Mouse (Mus musculus): ENCODE data around the gene Tgds. TPM values are rescaled to one million over a fixed set of nuclear protein-coding genes. Genes with fewer than 3 reads are reported as not detected.

Gene Tgds
- 4.3 and 7.4 TPM in 2 replicates for total RNA-seq (2014; rRNA removed)
- 7.3 and 9.0 TPM in 2 replicates for polyA plus RNA-seq (2015; fragmentation: Nextera tagmentation; extraction: Ambion mirVana)

- DNase-seq (ENCODE audit: low spot score) (peak; percentile 100), ATAC-seq (ENCODE audit: low FRiP score) (peak; percentile 83)
- H3K9me3 ChIP-seq (ENCODE audit: low read length): no peaks in the 10 kb centered on the region
- H3K27me3 ChIP-seq (ENCODE audit: insufficient read depth, low read length): no peaks in the 10 kb centered on the region
- H3K27ac ChIP-seq (ENCODE audit: low read depth, low read length): peak within 1 kb of the TSS; percentile 44; the same call in 1 of the 2 replicates
- no peak for TF ChIP-seq CTCF (IDR thresholded peaks at IDR 0.05)
- WGBS: under 1% methylated on average over 28 of the region's 28 CpGs
- peak within 1 kb of the TSS; percentile 68 for H3K9ac ChIP-seq (replicated peaks; ENCODE audit: low read length, poor library complexity, severe bottlenecking)
- H3K4me1 ChIP-seq (ENCODE audit: insufficient read depth, low read length): peaks cover 5% of the 10 kb centered on the region; the same call in 1 of the 2 replicates
- H3K4me2 ChIP-seq (ENCODE audit: low read depth, low read length, poor library complexity, severe bottlenecking): peak within 1 kb of the TSS; percentile 69
- no peaks in the 10 kb centered on the region for H3K36me3 ChIP-seq (ENCODE audit: insufficient read depth, low read length)
- H3K4me3 ChIP-seq (ENCODE audit: low read depth, low read length): peak within 1 kb of the TSS; percentile 50
These were observed at the start of gene Tgds for GRCm38 (mm10) chr14:118132642-118132977. Gene Tgds, minus strand, starts transcription at chr14:118132755.

DNA sequence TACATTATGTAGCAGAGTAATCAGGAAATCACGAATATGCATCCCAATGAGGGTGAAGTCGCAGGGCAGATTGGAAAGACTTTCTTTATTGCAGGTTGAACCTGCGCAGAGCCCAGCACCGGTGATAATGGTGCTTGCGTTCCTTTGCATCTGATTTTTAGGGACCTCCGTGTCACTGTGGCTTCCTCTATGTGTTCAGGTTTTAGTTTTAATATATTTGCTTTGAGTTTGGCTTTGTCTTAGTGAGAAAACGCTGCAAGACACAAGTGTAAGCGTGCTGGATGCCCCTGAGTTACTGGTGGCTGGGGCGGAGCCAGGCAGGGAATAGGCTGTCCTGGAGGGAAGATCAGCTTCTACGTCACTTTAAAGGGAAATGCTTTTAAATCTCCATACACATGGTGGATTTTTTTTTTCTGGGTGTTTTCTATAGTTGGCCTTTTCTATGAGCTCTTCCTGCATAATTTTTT lies 48.2 kb upstream of the Tgds start:
- no peak for TF ChIP-seq CTCF (IDR thresholded peaks at IDR 0.05)
- H3K27ac ChIP-seq (ENCODE audit: low read depth, low read length): peak overlapping the region; percentile 70
- ATAC-seq (ENCODE audit: low FRiP score): peak; percentile 87
- 0 out of 2 replicates have a peak, but pooled peaks cover 3% of the 10 kb centered on the region for H3K4me1 ChIP-seq (ENCODE audit: insufficient read depth, low read length)
- H3K4me3 ChIP-seq (ENCODE audit: low read depth, low read length): peak overlapping the region; percentile 53
- H3K9me3 ChIP-seq (ENCODE audit: low read length): no peaks in the 10 kb centered on the region
- peak overlapping the region; percentile 55 for H3K9ac ChIP-seq (replicated peaks; ENCODE audit: low read length, poor library complexity, severe bottlenecking)
- H3K4me2 ChIP-seq (ENCODE audit: low read depth, low read length, poor library complexity, severe bottlenecking): peak overlapping the region; percentile 85
- no peaks in the 10 kb centered on the region for H3K36me3 ChIP-seq (ENCODE audit: insufficient read depth, low read length)
- H3K27me3 ChIP-seq (ENCODE audit: insufficient read depth, low read length): no peaks in the 10 kb centered on the region
- DNase-seq (ENCODE audit: low spot score): peak; percentile 82
- WGBS: 1% methylated on average over 10 of the region's 10 CpGs

GRCm38 (mm10) chr14:118180117-118180557 lies 47.6 kb upstream of the Tgds start:
- Histone ChIP-seq H3K4me1 (ENCODE audit: insufficient read depth, low read length) (0 out of 2 replicates have a peak, but pooled peaks cover 3% of the 10 kb centered on the region), H3K27ac (ENCODE audit: low read depth, low read length) (peak overlapping the region; percentile 70), H3K9me3 (ENCODE audit: low read length) (no peaks in the 10 kb centered on the region), H3K9ac (replicated peaks; ENCODE audit: low read length, poor library complexity, severe bottlenecking) (peak overlapping the region; percentile 55), H3K4me3 (ENCODE audit: low read depth, low read length) (peak overlapping the region; percentile 53), H3K27me3 (ENCODE audit: insufficient read depth, low read length) (no peaks in the 10 kb centered on the region), H3K4me2 (ENCODE audit: low read depth, low read length, poor library complexity, severe bottlenecking) (peak overlapping the region; percentile 85), H3K36me3 (ENCODE audit: insufficient read depth, low read length) (no peaks in the 10 kb centered on the region)
- TF ChIP-seq CTCF (IDR thresholded peaks at IDR 0.05): no peak
- ATAC-seq (ENCODE audit: low FRiP score): peak; percentile 81
- 0% methylated on average over 20 of the region's 20 CpGs for WGBS
- peak; percentile 71 for DNase-seq (ENCODE audit: low spot score)

- peak overlapping the region; percentile 55; the same call in 1 of the 2 replicates for H3K9ac ChIP-seq (replicated peaks; ENCODE audit: low read length, poor library complexity, severe bottlenecking)
- peak overlapping the region; percentile 70; the same call in 1 of the 2 replicates for H3K27ac ChIP-seq (ENCODE audit: low read depth, low read length)
- peak overlapping the region; percentile 85 for H3K4me2 ChIP-seq (ENCODE audit: low read depth, low read length, poor library complexity, severe bottlenecking)
- no peaks in the 10 kb centered on the region for H3K36me3 ChIP-seq (ENCODE audit: insufficient read depth, low read length)
- 31% methylated on average over 7 of the region's 7 CpGs for WGBS
- H3K9me3 ChIP-seq (ENCODE audit: low read length): no peaks in the 10 kb centered on the region
- TF ChIP-seq CTCF (IDR thresholded peaks at IDR 0.05): no peak
- DNase-seq (ENCODE audit: low spot score) (no peak), ATAC-seq (ENCODE audit: low FRiP score) (no peak)
- H3K4me1 ChIP-seq (ENCODE audit: insufficient read depth, low read length): 0 out of 2 replicates have a peak, but pooled peaks cover 3% of the 10 kb centered on the region
- H3K4me3 ChIP-seq (ENCODE audit: low read depth, low read length): peak overlapping the region; percentile 53
- H3K27me3 ChIP-seq (ENCODE audit: insufficient read depth, low read length): no peaks in the 10 kb centered on the region
These were observed 47.1 kb upstream of the Tgds start for GRCm38 (mm10) chr14:118179701-118180100.

GRCm38 (mm10) chr14:118179251-118179650 lies 46.7 kb upstream of the Tgds start:
- WGBS: 50% methylated on average over 1 of the region's 1 CpGs
- 0 out of 2 replicates have a peak, but pooled peaks cover 3% of the 10 kb centered on the region for H3K4me1 ChIP-seq (ENCODE audit: insufficient read depth, low read length)
- H3K9me3 ChIP-seq (ENCODE audit: low read length): no peaks in the 10 kb centered on the region
- no peaks in the 10 kb centered on the region for H3K36me3 ChIP-seq (ENCODE audit: insufficient read depth, low read length)
- no peak overlapping the region for H3K27ac ChIP-seq (ENCODE audit: low read depth, low read length)
- H3K4me2 ChIP-seq (ENCODE audit: low read depth, low read length, poor library complexity, severe bottlenecking): no peak overlapping the region
- no peaks in the 10 kb centered on the region for H3K27me3 ChIP-seq (ENCODE audit: insufficient read depth, low read length)
- ATAC-seq (ENCODE audit: low FRiP score): no peak
- no peak for DNase-seq (ENCODE audit: low spot score)
- TF ChIP-seq CTCF (IDR thresholded peaks at IDR 0.05): no peak
- no peak overlapping the region for H3K9ac ChIP-seq (replicated peaks; ENCODE audit: low read length, poor library complexity, severe bottlenecking)
- H3K4me3 ChIP-seq (ENCODE audit: low read depth, low read length): no peak overlapping the region

- ATAC-seq (ENCODE audit: low FRiP score) (no peak), DNase-seq (ENCODE audit: low spot score) (no peak)
- 0 out of 2 replicates have a peak, but pooled peaks cover 3% of the 10 kb centered on the region for H3K4me1 ChIP-seq (ENCODE audit: insufficient read depth, low read length)
- H3K27ac ChIP-seq (ENCODE audit: low read depth, low read length): no peak overlapping the region
- 93% methylated on average over 12 of the region's 12 CpGs for WGBS
- H3K9ac ChIP-seq (replicated peaks; ENCODE audit: low read length, poor library complexity, severe bottlenecking): no peak overlapping the region
- H3K27me3 ChIP-seq (ENCODE audit: insufficient read depth, low read length): no peaks in the 10 kb centered on the region
- H3K4me3 ChIP-seq (ENCODE audit: low read depth, low read length): no peak overlapping the region
- no peak for TF ChIP-seq CTCF (IDR thresholded peaks at IDR 0.05)
- no peak overlapping the region for H3K4me2 ChIP-seq (ENCODE audit: low read depth, low read length, poor library complexity, severe bottlenecking)
- no peaks in the 10 kb centered on the region for H3K9me3 ChIP-seq (ENCODE audit: low read length)
- no peaks in the 10 kb centered on the region for H3K36me3 ChIP-seq (ENCODE audit: insufficient read depth, low read length)
These were observed 43.1 kb upstream of the Tgds start for GRCm38 (mm10) chr14:118175694-118176085.
